Mouse (Mus musculus): Measurements from ENCODE around the gene Patl2.
A peak's percentile ranks its signal among the peaks of the same experiment; 100 is the strongest.
"Not testable (repeated sequence)": the region's sequence is repeated elsewhere in the genome, so short reads cannot be mapped to it uniquely, and the experiment has no call there.

The Patl2 gene

DNA sequence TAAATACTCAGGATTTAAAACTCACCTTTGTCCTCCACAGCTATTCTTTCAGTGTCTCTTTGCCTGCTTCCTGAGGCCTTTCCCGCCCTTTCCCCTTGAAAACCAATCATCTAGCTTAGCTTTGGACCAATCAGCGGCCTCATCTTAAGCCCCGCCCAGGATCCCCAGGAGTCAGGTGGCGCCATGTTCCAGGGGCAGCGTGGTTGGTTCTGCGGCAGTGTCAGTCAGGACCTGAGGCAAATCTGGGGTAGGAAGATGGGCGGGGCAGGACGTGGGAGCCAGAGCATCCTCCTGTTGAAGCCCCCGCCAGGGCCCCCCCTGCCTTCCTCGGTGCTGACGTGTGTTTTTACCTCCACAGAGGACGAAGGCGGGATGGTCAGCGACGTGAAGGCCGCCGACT lies at the start of gene Patl2, which contains the start of gene Terb2:
Gene Patl2, minus strand, starts transcription at position 84 of the 400 bp plus-strand sequence.
Gene Terb2, plus strand, starts transcription at position 167 of the 400 bp plus-strand sequence.
- DNase-seq (ENCODE audit: low spot score), result no peak

DNA sequence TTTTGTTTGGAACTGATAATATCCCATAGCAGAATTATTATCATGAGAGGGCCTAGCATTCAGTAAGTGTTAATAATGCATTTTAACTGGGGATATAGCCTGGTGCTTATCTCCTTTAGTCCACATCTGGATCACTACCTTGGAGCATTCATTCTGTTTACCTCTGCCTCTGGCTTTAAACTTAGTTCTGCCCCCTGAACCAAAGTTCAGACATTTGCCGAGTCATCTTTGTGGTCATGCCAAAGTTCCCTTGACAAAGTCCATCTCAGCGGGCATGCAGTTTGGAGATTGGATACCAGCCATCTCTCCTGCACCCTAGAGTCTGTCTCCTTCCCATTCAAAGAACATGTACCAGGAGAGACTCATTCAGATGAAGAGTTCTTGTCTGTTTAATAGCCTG lies 49.4 kb upstream of the Patl2 start:
- DNase-seq (ENCODE audit: low spot score), result no peak

DNA sequence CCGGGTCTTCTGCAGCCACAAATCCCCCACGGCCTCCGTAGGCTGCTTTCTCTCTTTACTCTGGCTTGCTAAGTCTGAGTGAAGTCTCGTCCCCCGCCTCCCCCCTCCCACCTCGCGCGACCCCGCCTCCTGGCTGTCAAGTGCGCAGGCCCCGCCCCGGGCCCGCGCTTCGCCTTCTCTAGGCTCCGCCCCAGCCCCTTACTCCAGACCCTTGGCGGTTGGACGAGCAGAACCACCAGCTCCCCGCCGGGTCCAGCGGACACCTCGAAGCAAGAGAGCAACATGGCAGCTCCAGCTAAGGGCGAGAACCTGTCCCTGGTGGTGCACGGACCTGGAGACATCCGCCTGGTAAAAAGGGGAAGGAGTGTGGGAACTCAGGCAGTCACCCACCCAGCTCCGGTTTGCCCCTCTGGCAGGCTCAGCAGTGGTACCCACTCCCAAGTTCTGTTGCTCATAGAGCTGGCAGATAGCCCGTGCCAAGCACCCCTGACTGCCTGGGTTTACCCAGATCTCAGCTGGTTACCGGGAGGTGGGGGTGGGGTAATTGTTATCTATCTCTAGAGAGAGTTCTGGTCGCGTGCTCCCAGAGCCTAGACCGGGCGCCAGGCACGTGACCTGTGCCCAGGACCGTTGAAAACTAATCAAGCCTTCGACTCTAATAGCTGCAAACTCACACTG lies 48.8 kb upstream of the Patl2 start, which contains the start of gene Sord:
Gene Sord, plus strand, starts transcription at position 139 of the 678 bp plus-strand sequence.
- peak; percentile 76 for DNase-seq (ENCODE audit: low spot score)

DNA sequence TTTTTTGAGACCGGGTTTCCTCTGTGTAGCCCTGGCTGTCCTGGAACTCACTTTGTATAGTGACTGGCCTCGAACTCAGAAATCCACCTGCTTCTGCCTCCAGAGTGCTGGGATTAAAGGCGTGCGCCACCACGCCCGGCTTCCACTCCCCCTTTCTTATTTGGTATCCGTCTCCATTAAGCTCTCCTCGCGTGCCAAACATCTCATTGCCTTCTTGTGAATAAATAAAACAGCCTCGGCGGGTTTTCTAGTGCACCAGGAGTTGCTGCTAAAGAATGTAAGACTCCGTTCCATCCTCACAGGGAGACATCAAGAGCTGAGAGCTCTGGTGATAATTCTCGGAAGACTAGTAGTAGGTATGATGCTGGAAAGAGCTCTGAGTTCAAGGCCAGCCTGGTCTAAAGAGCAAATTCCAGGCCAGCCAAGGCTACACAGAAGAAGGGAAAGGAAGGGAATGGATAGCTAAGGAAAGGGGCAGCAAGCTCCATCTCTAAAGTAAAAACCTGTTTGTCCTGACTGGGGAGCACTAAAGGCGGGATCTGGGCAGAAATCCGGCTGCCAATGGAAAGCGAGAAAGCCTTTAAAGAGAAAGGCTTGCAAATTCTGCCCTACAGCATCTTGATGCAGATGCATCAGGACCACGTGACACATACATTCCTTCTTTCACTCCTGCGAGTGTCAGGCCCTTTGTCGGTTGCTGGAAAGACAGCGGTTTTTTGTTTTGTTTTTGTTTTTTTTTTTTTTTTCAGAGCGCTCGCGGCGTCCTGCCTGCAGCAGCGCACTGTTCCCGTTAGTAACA lies 48.0 kb upstream of the Patl2 start:
- peak; percentile 44 for DNase-seq (ENCODE audit: low spot score)

DNA sequence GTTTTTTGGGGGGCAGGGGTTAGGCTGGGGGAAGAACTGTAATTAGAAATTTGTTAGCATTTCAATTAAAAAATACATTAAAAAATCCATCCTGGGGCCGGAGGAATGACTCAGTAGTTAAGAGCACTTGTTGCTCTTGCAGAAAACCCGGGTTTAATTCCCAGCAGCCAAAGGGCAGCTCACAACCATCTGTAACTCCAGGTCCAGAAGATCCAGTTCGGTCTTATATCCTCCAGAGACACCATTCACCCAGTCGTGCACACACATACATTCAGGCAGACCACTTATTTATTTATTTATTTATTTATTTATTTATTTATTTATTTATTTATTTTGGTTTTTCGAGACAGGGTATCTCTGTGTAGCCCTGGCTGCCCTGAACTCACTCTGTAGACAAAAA lies 47.4 kb upstream of the Patl2 start:
- DNase-seq (ENCODE audit: low spot score), result no peak

DNA sequence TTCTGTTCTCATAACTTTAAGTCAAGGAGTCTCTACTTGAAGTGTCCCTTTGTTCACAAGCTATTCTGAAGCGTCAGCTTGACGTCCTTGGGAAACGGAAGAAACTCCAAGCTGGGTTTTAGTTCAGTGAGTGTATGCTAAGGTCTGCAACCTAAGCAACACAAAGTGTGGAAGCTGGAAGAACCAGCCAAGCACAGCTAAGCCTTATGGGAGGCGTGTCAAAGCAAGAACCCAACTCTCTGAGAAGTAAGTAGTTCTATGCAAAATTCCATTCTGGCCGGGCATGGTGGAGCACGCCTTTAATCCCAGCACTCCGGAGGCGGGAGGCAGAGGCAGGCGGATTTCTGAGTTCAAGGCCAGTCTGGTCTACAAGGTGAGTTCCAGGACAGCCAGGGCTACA lies 45.6 kb upstream of the Patl2 start:
- DNase-seq (ENCODE audit: low spot score), result no peak

DNA sequence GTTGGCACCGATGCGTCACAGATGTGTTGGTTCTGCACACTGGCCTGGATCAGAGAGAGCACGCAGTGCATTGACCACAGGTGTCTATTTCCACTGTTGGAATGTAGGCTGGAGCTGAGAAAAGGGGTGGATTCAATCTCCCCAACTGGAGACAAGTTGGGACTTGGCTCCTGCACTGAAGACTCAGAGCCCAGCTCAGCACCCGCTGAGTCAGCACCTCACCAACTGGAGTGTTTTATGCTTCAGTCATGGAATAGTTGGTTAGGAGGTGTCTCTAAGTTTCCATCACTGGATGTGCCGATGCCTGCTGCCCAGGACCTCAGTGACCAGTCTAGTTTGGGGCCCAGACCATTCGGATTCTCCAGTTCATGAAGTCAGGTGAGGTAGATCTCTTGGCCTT lies 44.4 kb upstream of the Patl2 start:
- DNase-seq (ENCODE audit: low spot score), result no peak

DNA sequence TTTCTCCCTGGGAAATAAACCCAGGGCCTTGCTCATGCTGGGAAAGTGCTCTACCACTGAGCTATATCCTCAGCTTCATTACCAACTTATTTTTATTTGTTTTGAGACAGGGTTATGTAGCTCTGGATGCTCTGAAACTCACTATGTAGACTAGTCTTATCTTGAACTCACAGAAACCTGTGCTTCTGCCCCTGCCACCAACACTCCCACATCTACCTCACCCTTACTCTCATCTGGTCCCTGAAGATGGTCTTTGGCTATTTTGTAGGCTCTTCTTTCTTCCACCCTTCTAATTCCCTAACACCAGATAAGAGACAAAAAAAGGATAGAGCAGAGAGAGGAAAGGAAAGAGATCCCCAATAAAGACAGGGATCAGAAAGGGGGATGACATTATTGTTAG lies 37.7 kb upstream of the Patl2 start:
- DNase-seq (ENCODE audit: low spot score), result no peak

DNA sequence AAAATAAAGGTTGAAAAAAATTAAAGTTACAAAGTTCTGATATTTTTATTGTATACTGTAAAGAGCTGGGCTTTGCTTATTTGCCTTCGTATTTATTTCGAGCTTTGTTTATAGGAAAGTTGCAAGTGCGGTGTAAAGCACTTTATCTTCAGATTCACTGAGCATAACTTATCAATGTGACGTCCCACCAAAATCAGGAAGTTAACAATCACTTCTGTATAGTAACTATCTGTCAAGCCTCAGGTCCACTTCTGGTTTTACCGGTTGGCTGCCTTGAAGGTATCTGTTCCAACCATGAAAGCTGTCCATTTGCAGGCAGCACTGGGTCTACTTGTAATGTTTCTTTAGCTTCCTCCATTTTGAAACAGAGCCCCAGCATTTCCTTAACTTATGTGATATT lies 36.3 kb upstream of the Patl2 start:
- DNase-seq (ENCODE audit: low spot score), result no peak

DNA sequence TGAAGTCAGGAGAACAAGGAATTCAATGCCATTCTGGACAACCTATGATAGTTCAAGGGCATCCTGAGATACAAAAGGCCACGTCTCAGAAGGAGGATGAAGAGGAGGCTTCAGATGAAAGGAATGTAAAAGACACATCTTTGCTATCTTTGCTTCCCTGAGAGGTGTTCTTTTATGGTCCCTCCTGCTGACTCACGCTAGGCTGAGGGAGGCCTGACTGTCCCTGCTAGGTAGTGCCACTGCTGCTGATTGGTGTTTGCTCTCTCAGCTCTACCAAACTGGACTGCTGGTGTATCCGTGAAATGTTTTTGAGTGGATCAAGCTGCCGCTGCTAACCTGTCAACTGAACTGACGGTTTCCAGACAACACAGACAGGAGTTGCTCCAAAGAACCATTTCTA lies 35.8 kb upstream of the Patl2 start:
- DNase-seq (ENCODE audit: low spot score), result no peak

DNA sequence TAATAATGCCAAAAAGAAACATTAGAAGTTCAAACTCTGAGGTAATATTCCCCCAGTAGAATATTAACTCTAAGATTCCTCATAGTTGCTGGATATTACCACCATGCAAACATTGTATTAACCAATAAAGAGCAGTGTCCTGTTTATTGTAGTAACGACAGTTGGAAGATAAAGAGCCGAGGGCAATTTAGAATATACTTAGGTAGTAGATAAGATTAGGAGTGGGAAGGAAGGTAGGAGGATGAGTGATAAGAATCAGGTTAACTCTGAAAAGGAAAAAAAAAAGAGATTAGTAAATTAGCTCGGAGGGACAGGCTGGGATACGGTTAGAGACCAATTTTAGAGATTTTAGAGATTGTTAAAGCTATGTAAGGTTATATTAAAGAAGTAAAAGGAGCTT lies 35.4 kb upstream of the Patl2 start:
- DNase-seq (ENCODE audit: low spot score), result no peak

DNA sequence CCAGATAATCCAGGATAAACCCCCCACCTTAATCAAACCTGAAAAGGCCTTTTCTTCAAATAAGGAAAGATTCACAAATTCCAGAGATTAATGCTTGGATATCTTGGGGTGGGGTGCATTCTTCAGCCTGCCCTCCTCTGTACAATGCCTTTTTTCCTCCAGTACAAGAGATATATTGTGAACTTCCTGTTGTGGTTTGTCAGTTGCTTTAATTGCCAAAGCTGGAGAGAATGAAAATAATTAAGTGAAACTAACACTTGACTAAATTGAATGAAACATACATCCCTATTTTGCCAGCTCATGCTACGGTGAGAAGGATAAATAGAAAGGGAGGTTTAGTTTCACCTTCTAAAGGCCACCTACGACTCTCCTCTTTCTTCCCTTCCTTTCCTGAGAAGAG lies 32.2 kb upstream of the Patl2 start:
- no peak for DNase-seq (ENCODE audit: low spot score)

DNA sequence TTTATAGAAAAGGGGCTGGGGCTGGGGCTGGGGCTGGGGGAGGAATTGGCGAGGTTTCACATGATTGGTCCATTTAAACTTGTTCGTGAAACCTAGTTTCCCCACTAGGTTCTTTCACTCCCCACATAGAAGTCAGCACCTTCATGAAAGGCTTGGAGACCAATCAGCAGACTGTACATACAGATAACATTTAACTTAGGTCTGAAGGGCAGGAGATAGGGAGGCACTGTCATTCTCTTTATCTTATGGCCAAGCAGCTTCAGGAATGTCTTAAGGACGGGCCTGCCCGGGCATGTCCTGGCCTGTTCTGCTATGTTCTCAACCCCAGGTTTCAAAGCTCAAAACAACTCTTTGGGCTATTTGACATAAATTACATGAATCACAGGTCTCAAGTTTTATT lies 31.1 kb upstream of the Patl2 start:
- not testable (repeated sequence) for DNase-seq (ENCODE audit: low spot score)

DNA sequence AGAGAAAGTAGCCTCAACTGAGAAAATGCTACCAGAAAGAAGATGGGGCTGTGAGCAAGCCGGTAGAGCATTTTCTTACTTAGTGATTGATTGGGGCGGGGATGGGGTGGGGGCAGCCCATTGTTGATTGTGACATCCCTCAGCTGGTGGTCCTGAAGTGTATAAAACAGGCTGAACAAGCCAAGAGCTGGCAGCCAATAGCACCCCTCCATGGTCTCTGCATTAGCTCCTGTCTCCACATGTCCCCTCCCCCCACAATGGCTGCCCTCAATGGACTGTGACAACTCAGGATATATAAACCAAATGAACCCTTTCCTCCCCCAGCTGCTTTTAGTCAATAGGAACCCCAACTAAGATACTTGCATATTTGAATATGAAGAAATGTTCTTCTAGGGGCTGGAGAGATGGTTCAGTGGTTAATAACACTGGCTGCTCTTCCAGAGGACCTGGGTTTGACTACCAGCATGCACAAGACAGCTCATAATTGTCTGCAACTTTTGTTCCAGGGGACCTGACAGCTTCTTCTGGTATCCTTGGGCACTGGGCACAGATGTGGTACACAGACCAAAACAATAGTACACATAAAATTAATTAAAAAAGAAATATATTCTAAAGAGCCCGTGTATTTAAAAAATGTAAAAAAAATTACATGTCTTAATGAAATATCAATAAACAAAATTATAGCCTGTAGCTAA lies 24.7 kb upstream of the Patl2 start:
- no peak for DNase-seq (ENCODE audit: low spot score)

DNA sequence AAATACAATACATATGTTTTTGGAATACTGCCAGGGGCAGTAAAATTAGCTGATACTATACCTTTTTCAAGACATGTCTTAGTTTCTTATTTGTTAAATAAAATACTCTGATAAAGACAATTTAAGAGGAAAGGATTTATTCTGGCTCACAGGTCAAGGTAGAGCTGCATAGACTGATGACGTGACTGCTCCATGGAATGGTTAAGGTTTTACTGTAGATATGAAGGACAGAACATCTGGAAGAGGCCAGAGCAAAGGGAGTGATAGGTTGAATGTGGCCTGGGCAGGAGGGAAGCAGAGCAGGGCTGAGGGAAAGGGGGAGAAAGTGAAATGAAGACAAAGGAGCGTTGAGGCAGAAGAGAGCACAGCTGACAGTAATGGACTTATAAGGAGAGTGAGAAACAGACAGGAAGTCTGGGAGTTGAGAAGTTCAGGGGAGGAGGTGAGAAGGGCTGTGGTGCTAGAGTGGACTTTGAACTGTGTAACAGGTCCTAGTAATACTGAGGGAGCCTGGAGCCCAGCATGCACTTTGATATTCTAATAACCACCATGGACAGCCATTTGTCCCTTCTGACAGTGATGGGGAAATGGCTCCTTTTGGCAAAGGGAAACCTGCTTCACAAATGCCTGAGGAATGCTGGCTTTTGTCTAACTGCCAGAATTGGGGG lies 20.6 kb upstream of the Patl2 start:
- DNase-seq (ENCODE audit: low spot score), result no peak

DNA sequence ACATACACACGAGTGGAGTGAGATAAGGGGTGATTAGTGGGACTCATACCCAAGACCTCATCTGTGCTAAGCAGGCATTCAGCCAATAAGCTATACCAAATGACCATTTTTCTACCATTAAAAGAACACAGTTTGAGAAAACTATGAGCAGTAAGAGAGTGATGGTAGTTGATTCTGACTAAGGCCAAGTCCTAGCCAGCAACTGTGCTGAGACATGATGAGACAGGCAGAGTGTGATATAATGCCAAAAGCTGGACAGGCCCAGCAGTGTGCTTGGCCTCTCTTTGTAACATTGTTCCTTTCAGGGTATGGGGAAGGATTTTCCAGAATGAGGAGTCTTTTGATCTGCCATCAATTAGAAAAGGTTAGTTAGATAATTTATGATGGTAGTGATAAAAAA lies 15.5 kb upstream of the Patl2 start:
- DNase-seq (ENCODE audit: low spot score), result no peak

DNA sequence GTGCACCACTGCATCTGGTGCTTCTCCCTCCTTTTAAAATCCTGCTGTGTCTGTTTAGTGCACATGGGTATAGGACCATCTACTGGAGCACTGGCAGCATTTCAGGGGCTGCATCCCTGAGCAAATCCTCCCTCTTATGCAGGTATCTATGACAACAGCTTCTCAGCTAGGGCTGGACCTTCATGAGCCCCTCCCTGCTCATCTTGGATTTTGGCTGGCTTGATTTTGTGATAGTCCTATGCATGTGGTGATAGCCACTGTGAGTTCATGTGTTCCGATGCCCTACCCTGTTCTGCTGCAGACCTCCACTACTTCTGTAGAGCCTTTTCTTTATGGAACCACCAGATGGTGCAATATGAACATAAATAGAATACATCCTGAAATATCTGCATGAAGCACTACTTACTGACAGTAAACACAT lies 8.5 kb upstream of the Patl2 start:
- peak; percentile 15 for DNase-seq (ENCODE audit: low spot score)

DNA sequence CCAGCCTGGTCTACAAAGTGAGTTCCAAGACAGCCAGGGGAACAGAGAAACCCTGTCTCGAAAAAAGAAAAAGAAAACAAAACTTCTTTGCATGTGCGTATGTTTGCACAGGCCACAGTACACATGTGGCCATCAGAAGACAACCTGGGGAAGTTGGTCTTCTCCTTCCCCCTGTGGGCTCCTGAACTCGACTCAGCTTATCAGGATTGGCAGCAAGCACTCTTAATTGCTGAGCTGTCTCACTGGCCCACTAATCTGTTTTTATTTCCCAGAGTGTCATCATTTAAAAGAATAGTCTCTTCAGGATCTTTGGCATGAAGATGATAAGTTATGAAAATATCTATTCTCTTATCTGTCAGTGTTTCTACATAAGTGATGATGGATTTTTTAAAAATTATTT lies 5.9 kb upstream of the Patl2 start:
- DNase-seq (ENCODE audit: low spot score), result no peak

DNA sequence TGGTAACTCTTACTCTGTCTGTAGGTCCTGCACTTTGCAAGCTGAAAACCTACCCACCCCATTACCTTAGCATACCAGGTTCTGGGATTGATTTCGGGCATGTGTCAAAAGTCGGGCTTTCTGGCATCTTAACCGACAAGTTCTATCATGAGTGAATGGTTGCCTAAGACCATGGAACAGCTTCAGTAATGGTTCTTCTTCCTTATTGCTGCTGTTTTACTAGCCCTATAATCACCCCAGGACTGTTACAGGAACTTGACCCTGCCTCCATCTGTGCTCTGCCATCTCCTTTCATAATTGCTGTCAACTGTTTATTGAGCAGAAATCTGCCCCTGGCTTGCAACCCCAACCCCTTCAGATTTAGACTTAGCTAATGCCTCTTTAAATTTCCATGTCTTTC lies 762 bp upstream of the Patl2 start:
- DNase-seq (ENCODE audit: low spot score), result no peak

DNA sequence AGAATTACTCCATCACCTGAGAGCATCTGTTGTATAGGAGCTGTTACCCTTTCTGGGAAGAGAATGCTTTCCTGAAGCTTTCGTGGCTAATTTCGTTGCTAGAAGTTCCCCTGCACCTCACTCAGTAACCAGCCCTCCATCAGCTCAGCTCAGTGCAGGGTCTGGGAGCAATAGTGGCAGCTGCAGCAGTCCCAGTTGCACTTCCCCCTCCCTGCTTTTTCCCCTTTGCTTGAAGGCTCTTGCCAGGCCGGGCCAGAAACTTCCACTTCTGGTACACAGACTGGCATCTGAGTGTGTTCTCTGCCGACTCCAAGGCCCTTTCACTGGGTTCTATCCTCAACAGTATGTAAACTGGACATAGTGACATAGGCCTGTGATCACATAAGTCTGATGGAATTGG lies 903 bp downstream of the Patl2 start:
- DNase-seq (ENCODE audit: low spot score), result no peak

DNA sequence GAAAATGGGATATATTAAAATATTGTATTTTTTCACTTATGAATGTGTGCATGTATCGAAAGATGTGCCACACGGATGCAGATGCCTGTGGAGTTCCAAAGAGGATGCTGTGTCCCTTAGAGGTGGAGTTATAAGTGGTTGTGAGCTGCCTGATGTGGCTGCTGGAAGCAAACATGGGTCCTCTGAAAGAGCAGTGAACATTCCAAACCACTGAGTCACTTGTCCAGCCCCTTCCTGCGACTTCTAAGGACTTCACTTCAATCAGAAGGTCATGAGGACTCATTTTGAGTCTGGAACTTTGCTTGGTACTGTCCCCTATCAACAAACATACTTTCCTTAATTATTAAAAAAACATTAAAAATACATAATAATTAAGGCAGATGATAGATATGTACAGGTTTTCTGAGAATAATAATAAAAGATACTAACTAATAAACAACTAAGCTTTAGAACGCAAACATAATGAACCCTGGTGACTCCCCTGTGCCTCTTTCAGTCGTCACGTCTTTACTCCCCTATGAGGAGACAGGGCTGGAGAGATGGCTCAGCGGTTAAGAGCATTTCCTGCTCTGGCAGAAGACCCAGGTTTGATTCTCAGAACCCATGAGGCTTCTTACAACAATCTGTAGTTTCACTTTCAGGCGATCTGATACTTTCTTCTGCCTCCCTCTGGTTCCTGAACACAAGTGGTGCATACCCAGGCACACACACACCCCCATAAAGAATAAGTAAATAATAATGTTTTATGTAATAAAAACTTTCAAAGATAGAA lies 5.8 kb downstream of the Patl2 start:
- DNase-seq (ENCODE audit: low spot score), result no peak

DNA sequence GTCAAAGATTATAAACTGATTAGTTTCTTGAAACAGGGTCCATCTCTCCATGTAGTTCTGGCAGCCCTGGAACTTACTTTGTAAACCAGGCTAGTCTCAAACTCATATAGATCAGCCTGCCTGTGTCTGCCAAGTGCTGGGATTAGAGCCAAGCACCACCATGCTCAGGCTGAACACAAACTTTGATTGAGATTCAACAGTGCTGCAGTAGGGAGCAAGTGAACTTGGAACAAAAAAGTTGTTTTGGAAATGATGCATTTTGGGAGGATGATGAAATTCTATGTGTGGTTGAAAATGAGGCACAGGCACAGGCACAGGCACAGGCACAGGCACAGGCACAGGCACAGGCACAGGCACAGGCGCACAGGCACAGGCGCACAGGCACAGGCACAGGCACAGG lies 13.8 kb downstream of the Patl2 start:
- no peak for DNase-seq (ENCODE audit: low spot score)

Measured in layer of hippocampus, adult 11-12 months (tissue).